Mouse (Mus musculus): ENCODE data around the gene Rtl4.
A peak's percentile ranks its signal among the peaks of the same experiment; 100 is the strongest.

Gene Rtl4

DNA sequence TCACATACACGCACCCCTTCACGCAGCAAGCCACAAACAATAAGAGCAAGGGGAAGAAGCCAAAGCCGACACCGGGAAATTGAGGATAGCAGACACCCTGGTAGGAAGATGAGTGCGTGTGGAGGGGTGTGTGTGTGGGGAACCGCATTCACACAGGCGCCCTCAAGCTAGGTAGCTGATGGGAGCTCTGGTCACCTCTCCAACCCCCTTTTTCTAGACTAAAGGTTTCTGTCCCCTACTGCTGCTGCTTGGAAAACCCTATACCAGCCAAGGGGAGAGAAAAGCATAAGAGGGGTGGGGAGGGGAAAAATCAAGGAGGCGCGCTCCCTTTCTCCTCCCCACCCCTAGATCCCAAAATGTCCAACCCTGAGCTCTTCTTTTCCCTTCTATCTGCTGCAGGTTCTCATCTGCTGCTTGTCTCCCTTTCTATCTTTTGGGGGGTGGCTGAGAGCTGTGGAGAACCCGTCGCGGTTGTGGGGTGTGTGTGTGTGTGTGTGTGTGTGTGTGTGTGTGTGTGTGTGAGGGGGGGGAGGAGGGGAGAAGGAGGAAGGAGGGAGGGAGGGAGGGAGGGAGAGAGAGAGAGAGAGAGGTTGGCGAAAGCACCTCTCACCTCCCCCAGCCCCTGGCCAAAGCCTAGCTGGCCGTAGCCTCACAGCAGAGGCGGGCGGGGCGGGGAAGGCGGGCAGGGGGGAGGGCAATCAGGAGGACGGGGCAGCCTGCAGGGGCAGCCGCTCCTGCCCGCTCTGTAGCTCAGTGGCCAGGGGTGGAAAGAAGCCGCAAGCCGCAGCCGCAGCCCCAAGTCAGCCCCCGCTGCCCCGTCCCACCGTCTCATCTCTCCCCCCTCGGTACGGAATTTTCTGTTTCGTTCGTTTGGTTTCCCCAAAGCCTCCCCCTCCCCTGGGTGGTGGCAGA is at the start of gene Rtl4:
Rtl4 (plus strand) TSS at position 701 of the 912 bp plus-strand sequence.
- DNase-seq (ENCODE audit: low read depth, low spot score) = no peak

DNA sequence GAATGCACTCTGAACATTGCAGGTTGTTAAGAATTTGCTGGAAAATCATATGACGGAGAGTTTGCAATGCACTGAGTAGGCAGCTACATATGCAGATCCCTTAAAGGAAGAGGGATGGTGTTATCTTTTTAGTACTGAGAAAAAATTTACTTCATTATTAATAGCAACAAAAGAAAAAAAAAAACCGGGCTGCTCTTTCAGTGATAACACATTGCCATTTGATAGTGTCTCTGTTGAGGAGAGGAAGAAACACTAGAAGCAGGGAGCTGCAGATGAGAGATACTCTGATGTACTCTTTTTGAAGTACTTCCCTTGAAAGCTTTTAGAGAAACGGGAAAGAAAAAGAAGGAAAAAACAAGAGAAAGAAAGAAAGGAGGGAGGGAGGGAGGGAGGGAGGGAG is 44.0 kb upstream of the Rtl4 start:
- no peak for DNase-seq (ENCODE audit: low read depth, low spot score)

- DNase-seq (ENCODE audit: low read depth, low spot score) = peak; percentile 43
Measured at GRCm38 (mm10) chrX:144645394-144645793, 43.3 kb upstream of the Rtl4 start.

DNA sequence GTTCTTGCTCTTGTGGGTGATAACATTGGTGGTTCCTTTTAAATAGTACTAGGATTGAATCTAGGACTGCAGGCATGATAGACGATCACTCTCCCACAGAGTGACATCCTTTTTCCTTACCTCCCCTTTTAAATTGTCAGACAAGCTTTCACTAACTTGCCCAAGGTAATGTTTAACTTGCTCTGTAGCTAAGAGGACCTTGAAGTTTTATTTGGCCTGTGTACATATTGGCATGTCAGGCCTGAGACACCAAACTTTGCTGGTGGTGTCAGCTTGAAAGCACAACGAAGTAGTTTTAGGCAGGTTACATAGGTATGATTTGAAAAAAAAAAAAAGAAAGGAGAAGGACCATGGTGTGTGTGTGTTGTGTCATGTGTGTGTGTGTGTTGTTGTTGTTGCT is 36.5 kb upstream of the Rtl4 start:
- no peak for DNase-seq (ENCODE audit: low read depth, low spot score)

DNA sequence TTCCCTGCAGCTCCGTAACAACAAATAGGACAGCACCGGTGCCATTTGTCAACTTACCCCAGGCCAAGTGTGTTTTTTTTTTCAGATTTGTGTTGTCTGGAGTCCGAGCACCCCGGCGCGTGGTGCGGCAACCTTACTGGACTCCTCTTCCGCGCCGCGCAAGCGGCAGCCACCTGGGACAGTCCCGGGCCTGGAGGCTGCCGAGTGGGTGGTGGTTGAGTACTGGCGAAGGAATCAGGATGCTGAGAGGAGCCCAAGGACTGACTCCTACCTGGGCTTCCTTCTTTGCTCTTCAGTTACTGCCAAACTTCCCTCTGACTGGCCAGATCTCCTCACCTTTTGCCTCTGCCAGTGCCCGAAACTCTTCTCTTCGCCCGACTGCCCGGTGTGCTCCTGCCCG is 965 bp upstream of the Rtl4 start:
- peak; percentile 12 for DNase-seq (ENCODE audit: low read depth, low spot score)

DNA sequence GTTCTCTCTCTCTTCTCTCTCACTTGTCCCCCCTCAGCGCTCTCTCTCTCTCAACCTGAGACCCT is 733 bp upstream of the Rtl4 start, which contains the start of gene Trpc5:
Trpc5 (minus strand) TSS at position 39 of the 65 bp plus-strand sequence.
- DNase-seq (ENCODE audit: low read depth, low spot score) = no peak

DNA sequence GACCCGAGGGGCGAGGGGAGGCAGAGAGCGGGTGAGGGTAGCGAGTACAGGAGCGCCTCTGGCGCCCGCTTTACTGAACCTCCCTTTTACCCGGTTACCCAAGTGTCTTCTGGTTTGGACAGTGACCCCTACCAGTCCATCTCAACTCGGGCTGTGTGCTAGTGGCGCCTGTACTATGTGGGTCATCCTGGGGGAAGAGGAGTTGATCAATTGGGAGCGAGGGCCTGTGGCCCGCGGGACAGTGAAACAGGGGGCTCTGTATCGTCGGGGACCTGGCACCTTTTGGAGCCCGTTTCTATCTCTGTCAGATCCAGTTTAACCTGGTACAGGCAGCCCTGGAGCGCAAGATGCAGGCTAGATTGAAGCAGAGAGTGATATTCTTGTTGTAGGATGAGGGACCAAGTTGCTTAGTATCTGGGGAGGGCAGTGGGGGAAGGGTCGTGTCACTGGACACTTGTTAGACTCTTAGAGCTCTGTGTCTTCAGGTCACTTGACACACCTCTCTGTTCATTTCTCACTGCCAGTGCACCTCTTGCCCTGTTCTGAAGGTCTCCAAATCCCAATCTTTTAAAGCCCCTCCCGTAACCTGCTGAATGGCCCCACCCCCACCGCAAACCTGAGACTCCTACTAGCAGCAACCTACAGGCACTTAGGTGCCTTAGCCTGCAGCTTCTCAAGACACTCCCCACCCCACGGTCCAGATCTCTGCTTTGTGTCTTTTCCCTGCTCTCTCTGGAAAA is 582 bp downstream of the Rtl4 start:
- peak; percentile 2 for DNase-seq (ENCODE audit: low read depth, low spot score)

GRCm38 (mm10) chrX:144689859-144690181 is 1.1 kb downstream of the Rtl4 start:
- peak; percentile 0 for DNase-seq (ENCODE audit: low read depth, low spot score)

DNA sequence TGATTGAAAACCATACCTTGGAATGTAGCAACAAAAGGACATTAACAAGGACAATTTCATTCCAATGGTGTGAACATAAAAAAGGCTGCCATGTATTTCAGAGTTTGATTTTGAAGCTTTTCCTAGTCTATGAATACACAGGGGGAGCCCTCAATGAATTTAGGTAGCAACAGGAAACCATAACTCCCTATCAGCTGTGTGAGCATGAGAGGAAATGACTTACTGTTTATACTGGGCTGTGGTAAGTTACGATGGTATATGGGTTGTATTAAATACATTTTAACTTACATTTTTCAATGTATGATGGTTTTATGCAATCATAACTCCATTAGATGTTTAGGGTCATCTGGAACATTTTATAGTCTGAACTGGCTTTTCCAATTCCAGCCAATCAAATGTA is 27.6 kb downstream of the Rtl4 start:
- DNase-seq (ENCODE audit: low read depth, low spot score) = no peak

- DNase-seq (ENCODE audit: low read depth, low spot score) = no peak
Measured at GRCm38 (mm10) chrX:144747528-144748049, 58.9 kb downstream of the Rtl4 start.

GRCm38 (mm10) chrX:144986980-144987379 is 298.3 kb downstream of the Rtl4 start:
- DNase-seq (ENCODE audit: low read depth, low spot score) = no peak

- DNase-seq (ENCODE audit: low read depth, low spot score) = no peak
Measured at GRCm38 (mm10) chrX:145065484-145065913, 376.8 kb downstream of the Rtl4 start.

DNA sequence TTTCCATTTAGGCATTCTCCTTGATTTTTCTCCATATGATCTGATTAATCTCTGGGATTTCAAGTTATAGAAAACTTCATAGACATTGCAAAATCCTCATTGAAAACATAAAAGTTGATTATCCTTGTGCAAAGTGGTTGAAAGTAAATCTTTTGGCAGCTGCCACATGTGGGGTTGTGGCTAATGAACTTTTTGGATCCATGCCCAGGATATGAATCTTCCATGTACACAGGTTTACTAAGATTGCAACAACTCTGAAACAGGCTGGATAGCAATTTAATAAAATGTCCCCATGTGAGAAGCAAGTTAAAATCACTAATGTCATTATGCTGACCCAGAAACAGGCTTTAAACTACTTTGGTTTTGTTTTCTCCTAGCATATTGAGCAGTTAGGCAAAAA is 401.1 kb downstream of the Rtl4 start:
- no peak for DNase-seq (ENCODE audit: low read depth, low spot score)

- no peak for DNase-seq (ENCODE audit: low read depth, low spot score)
Measured at GRCm38 (mm10) chrX:145090360-145090759, 401.7 kb downstream of the Rtl4 start.

DNA sequence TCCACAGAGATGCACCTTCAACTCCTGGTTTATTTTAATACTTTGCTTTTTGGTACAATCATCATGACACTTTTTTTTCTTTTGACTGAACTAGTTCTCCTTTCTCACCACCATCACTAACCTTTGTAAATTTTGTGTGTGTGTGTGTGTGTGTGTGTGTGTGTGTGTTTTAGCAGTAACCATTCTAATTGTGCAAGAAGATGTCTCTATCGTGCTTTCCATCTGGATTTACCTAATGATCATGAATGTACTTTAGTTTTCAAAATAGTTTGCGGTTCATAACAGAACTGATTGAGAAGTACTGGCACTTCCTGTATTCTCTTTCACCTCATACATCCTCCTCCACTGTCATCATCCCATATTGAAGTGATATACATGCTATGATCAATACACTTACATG is 402.3 kb downstream of the Rtl4 start:
- no peak for DNase-seq (ENCODE audit: low read depth, low spot score)

Measured in ZHBTc4 (cell line).